Mouse (Mus musculus) adrenal gland, adult 18-20 months (tissue): Measurements from ENCODE around the gene Chchd6. TPM values are rescaled to one million over a fixed set of nuclear protein-coding genes. Genes with fewer than 3 reads are reported as not detected.

ENCODE experiments used
- DNase-seq, 2 experiments: peaks; one replicate each; pipeline ENCODE4 v3.0.0; 2021 to 2022; ENCODE audit warnings: low spot score in 2 of 2
- total RNA-seq, 2 experiments: library from RNA; stranded (reverse); gene quantifications; 1 replicate in 1 of 2; 2 replicates in 1 of 2; pipeline ENCODE4 v1.2.3; 2021

Gene Chchd6
- total RNA-seq, 2 experiments from 2014 or later: 30.3 to 51.6 TPM

DNA sequence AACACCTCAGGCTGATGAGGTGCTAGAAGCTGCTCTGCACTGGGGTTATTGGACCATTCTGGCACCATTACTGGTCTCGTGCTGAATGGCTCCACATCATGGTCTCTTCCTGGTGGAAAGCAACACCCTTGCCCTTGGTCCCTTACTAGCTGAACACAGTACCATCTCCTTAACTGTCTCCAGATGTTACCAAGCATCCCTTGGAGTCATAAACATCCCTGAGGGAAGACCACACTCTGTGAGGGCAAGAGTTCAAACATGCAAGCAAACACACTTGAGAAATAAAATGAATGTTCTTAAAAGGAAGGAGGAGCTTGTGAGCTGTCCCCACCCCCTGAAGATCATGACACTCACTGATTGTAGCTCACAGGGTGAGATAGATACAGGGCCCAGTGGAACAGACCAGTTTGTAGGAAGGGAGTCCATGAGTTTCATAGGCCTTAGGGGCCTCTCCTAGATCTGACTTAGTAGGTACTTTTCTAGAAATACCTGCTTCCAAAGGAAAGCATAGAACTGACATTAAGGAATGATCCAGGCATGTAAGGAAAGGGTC is 139.0 kb downstream of the Chchd6 start:
- no peak for DNase-seq

GRCm38 (mm10) chr6:89455523-89456000 is 139.9 kb downstream of the Chchd6 start:
- DNase-seq: no peak

GRCm38 (mm10) chr6:89454437-89454836 is 141.0 kb downstream of the Chchd6 start:
- DNase-seq: no peak

GRCm38 (mm10) chr6:89452976-89453674 is 142.3 kb downstream of the Chchd6 start:
- peak in 1 of 2 experiments; percentile 11 for DNase-seq

DNA sequence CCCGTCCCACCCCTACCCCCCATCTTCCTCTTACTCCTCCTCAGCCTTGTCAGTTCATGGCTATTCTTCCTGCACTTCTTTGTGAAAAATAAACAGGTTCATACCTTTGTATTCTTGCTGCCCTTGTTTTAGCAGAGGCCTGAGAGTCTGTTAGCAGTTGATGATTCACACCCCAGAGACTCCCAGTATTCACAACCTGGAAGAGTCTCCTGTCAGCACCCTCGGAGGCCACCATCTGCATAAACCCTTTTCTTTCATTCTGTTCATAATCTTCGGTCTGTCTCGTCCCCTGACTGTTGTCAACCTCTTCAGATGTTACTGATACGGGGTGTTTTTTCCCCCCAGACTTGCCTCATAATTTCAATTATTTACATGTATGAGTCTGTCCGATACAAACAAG is 143.1 kb downstream of the Chchd6 start:
- no peak for DNase-seq

- no peak for DNase-seq
These were observed 146.7 kb downstream of the Chchd6 start for GRCm38 (mm10) chr6:89448736-89449135.

DNA sequence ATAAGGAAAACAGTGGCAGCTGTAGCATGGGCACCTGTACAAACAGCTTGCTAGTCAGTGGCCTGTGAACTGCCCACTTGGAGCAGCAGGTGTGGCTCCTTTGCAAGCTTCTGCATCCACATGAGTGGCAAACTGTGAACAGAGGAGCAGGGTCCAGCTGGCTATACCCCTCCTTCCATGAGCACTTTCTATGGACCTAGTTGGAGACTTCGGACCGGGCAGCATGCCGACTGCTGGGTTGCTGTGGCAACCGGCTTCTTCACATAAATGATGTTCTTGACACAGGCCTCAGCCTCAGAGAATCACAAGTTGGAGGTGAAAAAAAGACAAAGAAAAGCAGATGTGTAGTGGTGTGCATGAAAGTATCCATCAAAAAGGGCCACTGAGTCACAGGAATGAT is 154.8 kb downstream of the Chchd6 start:
- DNase-seq: no peak

- DNase-seq: no peak
These were observed 163.5 kb downstream of the Chchd6 start for GRCm38 (mm10) chr6:89431920-89432482.

DNA sequence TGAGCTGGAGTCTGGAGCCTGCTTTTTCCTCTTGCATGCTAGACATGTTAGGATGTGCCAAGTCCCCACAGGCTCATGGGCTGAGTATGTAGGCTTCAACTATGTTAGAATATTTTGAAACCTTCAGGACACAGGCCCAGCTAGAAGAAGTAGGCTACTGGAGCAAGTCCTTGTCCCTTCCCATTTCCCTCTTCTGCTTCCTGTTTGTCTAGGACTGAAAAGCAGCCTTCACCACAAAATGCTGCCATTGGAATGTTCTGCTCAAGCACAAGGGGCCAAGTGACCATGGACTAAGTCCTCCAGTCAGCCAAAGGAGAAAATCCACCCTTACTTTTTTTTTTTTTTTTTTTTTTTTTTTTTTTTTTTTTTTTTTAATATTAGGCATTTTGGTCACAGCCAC is 164.7 kb downstream of the Chchd6 start:
- DNase-seq: no peak

GRCm38 (mm10) chr6:89428661-89429375 is 166.6 kb downstream of the Chchd6 start:
- no peak for DNase-seq

GRCm38 (mm10) chr6:89424461-89424860 is 171.0 kb downstream of the Chchd6 start:
- DNase-seq: no peak

GRCm38 (mm10) chr6:89422621-89423020 is 172.8 kb downstream of the Chchd6 start:
- no peak for DNase-seq

GRCm38 (mm10) chr6:89421922-89422321 is 173.5 kb downstream of the Chchd6 start:
- no peak for DNase-seq

DNA sequence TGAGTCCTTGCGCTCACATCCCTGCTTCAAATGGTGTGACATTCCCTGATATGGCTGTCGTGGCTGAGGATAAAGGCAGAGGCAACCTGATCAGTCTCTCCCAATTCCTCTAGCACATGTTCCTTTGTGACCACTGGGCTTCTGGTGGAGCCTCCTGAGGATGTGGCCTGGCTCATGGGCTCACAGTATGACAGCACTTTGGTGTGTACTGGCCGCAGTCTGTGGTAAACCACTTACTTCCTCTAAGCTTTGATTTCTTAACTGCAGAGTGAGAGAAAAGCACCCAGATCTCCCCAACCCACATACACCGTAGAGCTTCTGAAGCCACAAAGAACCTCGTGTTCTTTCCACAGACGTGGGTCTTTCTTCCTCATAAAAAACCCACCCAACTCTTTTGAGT is 173.9 kb downstream of the Chchd6 start:
- no peak for DNase-seq

DNA sequence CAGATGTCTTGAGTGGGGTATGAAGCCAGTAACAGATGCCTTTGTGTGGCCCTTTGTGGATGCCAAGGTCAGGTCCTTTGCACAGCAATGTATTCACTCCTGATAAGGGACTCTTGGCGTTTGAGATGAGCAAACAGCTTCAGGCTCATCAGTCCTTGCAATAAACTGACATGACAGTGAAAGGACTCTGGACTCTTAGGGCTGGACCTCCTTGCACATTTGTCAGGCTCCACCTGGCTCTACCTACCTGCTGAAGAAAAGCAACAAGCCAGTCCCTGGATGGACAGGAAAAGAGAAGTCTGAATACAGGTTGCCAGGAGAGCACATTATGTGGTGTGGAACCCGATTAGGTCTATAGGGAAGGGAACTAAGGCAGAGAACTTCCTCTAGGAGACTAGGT is 174.7 kb downstream of the Chchd6 start:
- DNase-seq: no peak

DNA sequence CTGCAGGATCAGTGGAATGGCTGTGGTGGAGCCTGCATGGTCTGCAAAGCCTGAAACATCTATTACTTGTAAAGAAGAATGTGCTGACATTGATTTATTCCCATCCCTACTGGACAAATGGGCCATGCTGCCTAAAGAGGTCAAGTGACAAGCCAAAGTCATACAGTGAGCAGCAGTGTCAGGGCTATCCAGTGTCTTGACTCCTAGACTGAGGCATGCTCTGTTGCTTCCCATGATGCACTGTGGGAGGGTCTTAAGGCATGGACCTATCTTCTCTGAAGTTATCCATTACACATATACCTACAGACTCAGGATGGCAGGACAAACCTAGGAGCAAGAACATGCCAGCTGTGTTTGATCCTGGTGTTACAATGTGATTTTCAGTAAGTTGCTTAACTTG is 175.3 kb downstream of the Chchd6 start:
- no peak for DNase-seq

DNA sequence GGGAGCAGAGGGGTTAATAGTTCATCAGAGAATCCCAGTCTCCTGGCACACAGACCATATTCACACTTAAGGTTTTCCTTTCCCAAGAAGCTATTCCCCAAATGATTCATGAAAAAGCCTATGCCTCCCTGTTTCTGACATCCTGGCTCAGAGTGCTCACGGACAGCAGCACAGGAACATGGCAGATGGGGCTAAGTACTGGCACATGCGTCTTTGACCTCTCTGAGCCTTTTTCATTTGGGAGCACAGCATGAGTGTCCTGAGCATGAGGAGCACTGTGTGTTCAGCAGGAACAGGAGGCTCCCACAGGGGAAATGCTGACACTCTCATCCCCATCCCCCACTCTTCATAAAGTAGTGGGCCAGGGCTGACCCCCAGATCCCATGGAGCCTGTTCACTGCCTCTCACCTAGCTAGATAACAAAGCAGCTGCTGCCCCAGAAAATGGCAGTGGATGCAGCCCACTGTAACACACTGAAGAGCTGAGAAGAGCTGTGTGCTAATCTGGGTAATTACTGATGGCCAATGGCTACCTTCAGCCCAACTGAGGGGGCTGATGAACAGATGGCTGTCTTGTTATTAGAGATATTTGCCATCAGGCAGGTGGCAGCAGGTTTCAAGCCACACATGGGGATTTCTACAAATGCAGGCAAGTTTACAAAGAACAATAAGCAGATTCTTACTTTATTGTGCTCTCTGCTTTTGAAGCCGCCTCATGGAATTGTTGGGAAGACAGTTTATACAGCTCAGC is 176.2 kb downstream of the Chchd6 start:
- DNase-seq: no peak

DNA sequence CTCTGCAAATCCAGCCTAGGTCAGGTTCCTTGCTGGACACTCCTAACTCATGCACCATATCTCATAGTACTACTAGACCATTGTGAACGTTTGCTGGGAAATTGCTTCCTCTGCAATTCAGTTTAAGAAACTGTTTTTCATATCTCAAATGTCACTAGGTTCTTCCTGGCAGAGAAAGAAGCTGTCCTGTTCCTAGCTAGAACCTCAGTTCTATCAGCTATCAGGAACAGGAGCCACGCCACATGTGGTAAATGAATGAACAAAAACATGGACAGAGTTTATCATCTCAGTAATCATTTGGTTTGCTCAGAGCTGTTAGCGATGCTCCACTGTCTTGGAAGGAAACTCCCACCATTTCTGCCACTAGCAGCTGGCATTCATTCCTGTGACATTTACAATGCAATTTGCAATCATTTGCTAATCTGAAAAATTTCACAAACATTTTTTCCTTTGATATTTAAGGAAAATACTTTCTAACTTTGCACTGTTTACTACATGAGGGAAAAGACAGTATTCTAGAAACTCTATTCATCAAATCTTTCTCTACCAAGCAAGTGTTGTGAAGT is 179.3 kb downstream of the Chchd6 start:
- no peak for DNase-seq

GRCm38 (mm10) chr6:89415091-89415490 is 180.4 kb downstream of the Chchd6 start:
- DNase-seq: no peak

DNA sequence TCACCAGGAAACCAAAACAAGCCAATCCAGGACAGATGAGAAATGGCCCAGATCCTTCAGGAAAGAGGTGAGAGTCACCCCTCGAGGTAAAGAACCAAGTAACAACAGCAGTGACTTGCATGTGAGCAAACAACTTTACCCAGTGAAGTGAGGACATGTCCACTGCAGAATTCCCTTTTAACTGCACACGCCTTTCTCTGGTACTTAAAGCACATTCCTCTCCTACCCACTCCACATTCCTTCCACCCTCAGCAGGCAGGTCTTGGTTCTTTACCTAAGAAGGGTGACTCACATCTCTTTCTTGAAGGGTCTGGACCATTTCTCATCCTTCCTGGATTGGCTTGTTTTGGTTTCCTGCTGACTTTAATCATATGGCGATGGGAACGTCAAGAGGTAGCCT is 181.3 kb downstream of the Chchd6 start:
- DNase-seq: no peak

DNA sequence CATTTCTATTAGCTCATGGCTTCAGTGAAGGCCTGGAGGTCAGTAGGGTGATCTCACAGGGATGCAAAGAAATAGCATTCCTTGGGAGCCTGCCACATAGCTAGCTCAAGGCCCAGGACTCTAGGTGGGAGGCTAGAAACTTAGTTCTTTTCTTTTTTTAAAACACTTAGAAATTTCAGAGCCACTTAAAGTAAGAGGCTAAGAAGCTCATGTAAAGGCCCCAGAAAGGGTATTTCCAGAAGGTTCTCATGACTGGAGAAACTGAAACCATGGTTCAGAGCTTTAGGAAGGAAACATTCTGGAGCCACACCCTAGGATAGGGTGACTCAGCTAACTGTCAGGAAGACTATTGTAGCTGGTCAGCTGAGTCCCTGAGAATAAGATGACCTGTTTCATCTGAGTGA is 182.0 kb downstream of the Chchd6 start:
- no peak for DNase-seq
